Mouse (Mus musculus) heart, postnatal 0 days (tissue): ENCODE measurements around the gene Bivm.

ENCODE experiments used
- CTCF ChIP-seq: IDR thresholded peaks from 2 replicates; pipeline ENCODE4 v1.5.1; 2016; ENCODE audit warnings: antibody characterized with exemption, control low read depth, low read depth
- EP300 ChIP-seq: IDR thresholded peaks from 2 replicates; pipeline ENCODE4 v1.6.1; 2016; ENCODE audit warnings: antibody characterized with exemption, low read depth

- TF ChIP-seq CTCF = no peak
- no peak for TF ChIP-seq EP300
Observed at GRCm38 (mm10) chr1:44102939-44103338, 15.8 kb upstream of the Bivm start.
